Mouse (Mus musculus): ENCODE measurements at regions not wholly inside any gene's neighbourhood (a gene's known extent, or its start where the extent isn't known, plus 50 kb on each side); places are given as distances from the start of the nearest gene placed in this dataset.

- Histone ChIP-seq H3K9ac (ENCODE audit: low read depth, low read length) (no peak overlapping the region), H3K4me3 (replicated peaks; ENCODE audit: low read depth, low read length) (no peak overlapping the region), H3K4me1 (replicated peaks; ENCODE audit: insufficient read depth, low read length) (peaks cover 33% of the 10 kb centered on the region), H3K4me2 (ENCODE audit: low read length) (no peak overlapping the region), H3K9me3 (replicated peaks; ENCODE audit: low read length) (no peaks in the 10 kb centered on the region), H3K36me3 (ENCODE audit: insufficient read depth, low read length) (no peaks in the 10 kb centered on the region), H3K27ac (no peak overlapping the region), H3K27me3 (ENCODE audit: insufficient read depth, low read length) (no peaks in the 10 kb centered on the region)
- no peak for TF ChIP-seq CTCF (IDR thresholded peaks at IDR 0.05; ENCODE audit: low read depth)
- no peak for ATAC-seq (replicated peaks; ENCODE audit: low FRiP score, low read depth)
- no peak for DNase-seq (ENCODE audit: low spot score)
- WGBS: 66% methylated on average over 7 of the region's 7 CpGs
These were observed 179.9 kb downstream of the Zfp36l1 start for GRCm38 (mm10) chr12:79932905-79933304.

GRCm38 (mm10) chr12:79931455-79931854, 181.4 kb downstream of the Zfp36l1 start:
- Histone ChIP-seq H3K27me3 (ENCODE audit: insufficient read depth, low read length) (no peaks in the 10 kb centered on the region), H3K27ac (peak overlapping the region; percentile 90; the same call in 1 of the 2 replicates), H3K36me3 (ENCODE audit: insufficient read depth, low read length) (no peaks in the 10 kb centered on the region), H3K4me1 (replicated peaks; ENCODE audit: insufficient read depth, low read length) (peaks cover 27% of the 10 kb centered on the region), H3K4me3 (replicated peaks; ENCODE audit: low read depth, low read length) (no peak overlapping the region), H3K9me3 (replicated peaks; ENCODE audit: low read length) (no peaks in the 10 kb centered on the region), H3K9ac (ENCODE audit: low read depth, low read length) (no peak overlapping the region), H3K4me2 (ENCODE audit: low read length) (no peak overlapping the region)
- peak; percentile 84 for DNase-seq (ENCODE audit: low spot score)
- no peak; the same call in 1 of the 2 replicates for ATAC-seq (replicated peaks; ENCODE audit: low FRiP score, low read depth)
- 56% methylated on average over 5 of the region's 5 CpGs for WGBS
- TF ChIP-seq CTCF (IDR thresholded peaks at IDR 0.05; ENCODE audit: low read depth): no peak

GRCm38 (mm10) chr12:79929846-79930245, 183.0 kb downstream of the Zfp36l1 start:
- Histone ChIP-seq H3K9me3 (replicated peaks; ENCODE audit: low read length) (no peaks in the 10 kb centered on the region), H3K27ac (peak overlapping the region; percentile 90), H3K27me3 (ENCODE audit: insufficient read depth, low read length) (no peaks in the 10 kb centered on the region), H3K9ac (ENCODE audit: low read depth, low read length) (no peak overlapping the region), H3K4me3 (replicated peaks; ENCODE audit: low read depth, low read length) (no peak overlapping the region), H3K4me2 (ENCODE audit: low read length) (no peak overlapping the region), H3K4me1 (replicated peaks; ENCODE audit: insufficient read depth, low read length) (peaks cover 38% of the 10 kb centered on the region), H3K36me3 (ENCODE audit: insufficient read depth, low read length) (no peaks in the 10 kb centered on the region)
- no peak for TF ChIP-seq CTCF (IDR thresholded peaks at IDR 0.05; ENCODE audit: low read depth)
- DNase-seq (ENCODE audit: low spot score) (no peak), ATAC-seq (replicated peaks; ENCODE audit: low FRiP score, low read depth) (no peak)
- WGBS: 44% methylated on average over 6 of the region's 6 CpGs

GRCm38 (mm10) chr12:79928739-79929380, 184.0 kb downstream of the Zfp36l1 start:
- peak; percentile 70 for ATAC-seq (replicated peaks; ENCODE audit: low FRiP score, low read depth)
- no peak overlapping the region for H3K4me2 ChIP-seq (ENCODE audit: low read length)
- H3K27ac ChIP-seq: peak overlapping the region; percentile 90
- H3K4me3 ChIP-seq (replicated peaks; ENCODE audit: low read depth, low read length): no peak overlapping the region
- WGBS: 15% methylated on average over 6 of the region's 6 CpGs
- peaks cover 39% of the 10 kb centered on the region for H3K4me1 ChIP-seq (replicated peaks; ENCODE audit: insufficient read depth, low read length)
- H3K9me3 ChIP-seq (replicated peaks; ENCODE audit: low read length): no peaks in the 10 kb centered on the region
- H3K36me3 ChIP-seq (ENCODE audit: insufficient read depth, low read length): no peaks in the 10 kb centered on the region
- 0 out of 2 replicates have a peak, but pooled peaks have one; percentile 26 for TF ChIP-seq CTCF (IDR thresholded peaks at IDR 0.05; ENCODE audit: low read depth)
- H3K27me3 ChIP-seq (ENCODE audit: insufficient read depth, low read length): no peaks in the 10 kb centered on the region
- H3K9ac ChIP-seq (ENCODE audit: low read depth, low read length): no peak overlapping the region
- DNase-seq (ENCODE audit: low spot score): peak; percentile 97

GRCm38 (mm10) chr12:79928298-79928697, 184.5 kb downstream of the Zfp36l1 start:
- no peak for TF ChIP-seq CTCF (IDR thresholded peaks at IDR 0.05; ENCODE audit: low read depth)
- Histone ChIP-seq H3K4me1 (replicated peaks; ENCODE audit: insufficient read depth, low read length) (peaks cover 39% of the 10 kb centered on the region), H3K27me3 (ENCODE audit: insufficient read depth, low read length) (no peaks in the 10 kb centered on the region), H3K9ac (ENCODE audit: low read depth, low read length) (no peak overlapping the region), H3K9me3 (replicated peaks; ENCODE audit: low read length) (no peaks in the 10 kb centered on the region), H3K4me2 (ENCODE audit: low read length) (no peak overlapping the region), H3K27ac (peak overlapping the region; percentile 90), H3K4me3 (replicated peaks; ENCODE audit: low read depth, low read length) (no peak overlapping the region), H3K36me3 (ENCODE audit: insufficient read depth, low read length) (no peaks in the 10 kb centered on the region)
- ATAC-seq (replicated peaks; ENCODE audit: low FRiP score, low read depth) (peak; percentile 52), DNase-seq (ENCODE audit: low spot score) (peak; percentile 89)
- 29% methylated on average over 4 of the region's 4 CpGs for WGBS

- Histone ChIP-seq H3K4me3 (replicated peaks; ENCODE audit: low read depth, low read length) (no peak overlapping the region), H3K4me2 (ENCODE audit: low read length) (no peak overlapping the region), H3K27me3 (ENCODE audit: insufficient read depth, low read length) (no peaks in the 10 kb centered on the region), H3K9ac (ENCODE audit: low read depth, low read length) (no peak overlapping the region), H3K4me1 (replicated peaks; ENCODE audit: insufficient read depth, low read length) (peaks cover 39% of the 10 kb centered on the region), H3K27ac (peak overlapping the region; percentile 47), H3K9me3 (replicated peaks; ENCODE audit: low read length) (no peaks in the 10 kb centered on the region), H3K36me3 (ENCODE audit: insufficient read depth, low read length) (no peaks in the 10 kb centered on the region)
- WGBS: 37% methylated on average over 6 of the region's 6 CpGs
- peak; percentile 62 for TF ChIP-seq CTCF (IDR thresholded peaks at IDR 0.05; ENCODE audit: low read depth)
- peak; percentile 80 for DNase-seq (ENCODE audit: low spot score)
- ATAC-seq (replicated peaks; ENCODE audit: low FRiP score, low read depth): no peak
These were observed 186.9 kb downstream of the Zfp36l1 start for GRCm38 (mm10) chr12:79925704-79926588.

Data from kidney, postnatal 0 days (tissue).